Mouse (Mus musculus): ENCODE measurements around the gene Gm38394. TPM values are rescaled to one million over a fixed set of nuclear protein-coding genes. Genes with fewer than 3 reads are reported as not detected.
A peak's percentile ranks its signal among the peaks of the same experiment; 100 is the strongest.

Gm38394 gene
- polyA plus RNA-seq, 1 experiment from 2014 or later: 4.5 TPM

DNA sequence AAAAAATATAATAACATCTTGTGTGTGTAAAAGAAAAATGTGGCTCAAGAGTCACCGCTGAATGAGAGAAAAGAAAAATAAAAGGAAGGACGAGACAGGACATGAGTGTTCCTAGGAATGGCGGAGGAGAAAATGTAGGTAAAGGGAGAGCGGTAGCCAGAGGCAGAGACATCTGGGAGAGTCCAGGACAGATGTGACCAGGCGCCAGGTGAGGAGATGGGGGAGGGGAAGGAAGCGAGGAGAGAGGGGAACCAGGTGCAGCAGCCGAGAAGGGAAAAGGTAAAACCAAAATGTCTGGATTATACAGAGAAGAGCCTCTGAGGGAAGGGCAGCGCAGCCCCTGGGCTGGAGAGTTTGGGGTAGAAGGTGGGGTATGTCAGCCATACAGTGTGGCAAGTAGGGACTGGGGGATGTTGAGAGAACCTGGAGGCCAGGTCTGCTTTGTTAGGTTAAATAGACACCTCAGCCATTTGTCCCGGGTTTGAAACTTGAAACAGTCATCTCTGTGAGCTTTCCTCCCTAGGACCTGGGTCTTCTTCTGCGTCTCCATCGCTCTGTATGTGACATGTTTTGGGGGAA is 32.5 kb upstream of the Gm38394 start:
- no peak overlapping the region for H3K4me2 ChIP-seq
- H3K4me1 ChIP-seq (replicated peaks; ENCODE audit: control insufficient read depth, insufficient read depth, low read length): peaks cover 17% of the 10 kb centered on the region
- ATAC-seq (replicated peaks; ENCODE audit: low FRiP score) (no peak), DNase-seq (ENCODE audit: low spot score) (no peak)
- no peaks in the 10 kb centered on the region for H3K36me3 ChIP-seq (ENCODE audit: control insufficient read depth, insufficient read depth, low read length)
- H3K4me3 ChIP-seq (ENCODE audit: low read depth, low read length): no peak overlapping the region
- H3K9me3 ChIP-seq (ENCODE audit: control insufficient read depth, low read length): no peaks in the 10 kb centered on the region
- H3K27ac ChIP-seq (ENCODE audit: low read depth, low read length): no peak overlapping the region
- WGBS: 62% methylated on average over 11 of the region's 11 CpGs
- H3K9ac ChIP-seq (ENCODE audit: low read depth, low read length): no peak overlapping the region
- H3K27me3 ChIP-seq (replicated peaks; ENCODE audit: control insufficient read depth, insufficient read depth, low read length): no peaks in the 10 kb centered on the region

DNA sequence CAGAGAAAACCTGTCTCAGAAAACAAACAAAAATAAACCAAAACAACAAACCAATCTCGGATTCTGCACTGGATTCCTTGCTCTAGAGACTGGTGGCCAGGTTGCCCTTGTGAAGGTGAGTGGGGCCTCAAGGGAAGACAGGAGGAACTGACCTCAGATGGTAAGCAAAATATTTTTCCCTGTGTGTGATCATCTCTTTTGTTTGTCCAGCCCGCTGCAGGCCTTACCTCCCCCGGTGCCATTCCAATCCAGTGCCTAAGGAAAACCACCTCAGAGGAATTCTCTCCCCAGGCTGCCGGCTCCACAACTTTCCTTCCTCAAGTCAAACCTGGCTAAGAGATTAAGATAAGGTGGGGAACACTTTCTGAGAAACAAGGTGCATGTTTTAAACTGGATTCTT is 31.1 kb upstream of the Gm38394 start:
- Histone ChIP-seq H3K4me3 (ENCODE audit: low read depth, low read length) (no peak overlapping the region), H3K27me3 (replicated peaks; ENCODE audit: control insufficient read depth, insufficient read depth, low read length) (no peaks in the 10 kb centered on the region), H3K27ac (ENCODE audit: low read depth, low read length) (no peak overlapping the region), H3K9ac (ENCODE audit: low read depth, low read length) (no peak overlapping the region), H3K36me3 (ENCODE audit: control insufficient read depth, insufficient read depth, low read length) (no peaks in the 10 kb centered on the region), H3K9me3 (ENCODE audit: control insufficient read depth, low read length) (no peaks in the 10 kb centered on the region), H3K4me1 (replicated peaks; ENCODE audit: control insufficient read depth, insufficient read depth, low read length) (peaks cover 17% of the 10 kb centered on the region), H3K4me2 (no peak overlapping the region)
- 54% methylated on average over 4 of the region's 4 CpGs for WGBS
- ATAC-seq (replicated peaks; ENCODE audit: low FRiP score): no peak
- DNase-seq (ENCODE audit: low spot score): no peak

DNA sequence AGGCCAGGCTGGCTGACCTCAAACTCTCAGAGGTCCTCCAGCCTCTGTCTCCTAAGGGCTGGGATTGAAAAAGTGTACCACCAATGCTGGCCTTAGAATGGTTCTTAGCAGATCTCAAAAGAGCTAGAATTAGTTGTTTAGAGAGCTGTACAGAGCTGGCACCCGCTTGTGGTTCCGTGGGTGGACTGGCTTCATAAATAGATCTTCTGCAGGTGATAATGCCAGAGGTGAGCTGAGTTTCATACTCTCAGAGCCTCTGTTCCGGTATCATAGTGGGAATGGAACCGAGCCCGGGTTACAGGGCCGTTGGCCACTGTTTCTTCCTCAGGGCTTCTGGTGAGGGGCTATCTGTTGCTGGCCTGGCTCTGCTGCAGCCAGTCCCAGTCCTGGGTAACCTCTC is 29.9 kb upstream of the Gm38394 start:
- WGBS: 85% methylated on average over 6 of the region's 6 CpGs
- H3K27me3 ChIP-seq (replicated peaks; ENCODE audit: control insufficient read depth, insufficient read depth, low read length): no peaks in the 10 kb centered on the region
- H3K36me3 ChIP-seq (ENCODE audit: control insufficient read depth, insufficient read depth, low read length): no peaks in the 10 kb centered on the region
- peaks cover 14% of the 10 kb centered on the region for H3K4me1 ChIP-seq (replicated peaks; ENCODE audit: control insufficient read depth, insufficient read depth, low read length)
- DNase-seq (ENCODE audit: low spot score) (no peak), ATAC-seq (replicated peaks; ENCODE audit: low FRiP score) (no peak)
- H3K4me2 ChIP-seq: no peak overlapping the region
- H3K4me3 ChIP-seq (ENCODE audit: low read depth, low read length): no peak overlapping the region
- H3K27ac ChIP-seq (ENCODE audit: low read depth, low read length): no peak overlapping the region
- no peak overlapping the region for H3K9ac ChIP-seq (ENCODE audit: low read depth, low read length)
- no peaks in the 10 kb centered on the region for H3K9me3 ChIP-seq (ENCODE audit: control insufficient read depth, low read length)

DNA sequence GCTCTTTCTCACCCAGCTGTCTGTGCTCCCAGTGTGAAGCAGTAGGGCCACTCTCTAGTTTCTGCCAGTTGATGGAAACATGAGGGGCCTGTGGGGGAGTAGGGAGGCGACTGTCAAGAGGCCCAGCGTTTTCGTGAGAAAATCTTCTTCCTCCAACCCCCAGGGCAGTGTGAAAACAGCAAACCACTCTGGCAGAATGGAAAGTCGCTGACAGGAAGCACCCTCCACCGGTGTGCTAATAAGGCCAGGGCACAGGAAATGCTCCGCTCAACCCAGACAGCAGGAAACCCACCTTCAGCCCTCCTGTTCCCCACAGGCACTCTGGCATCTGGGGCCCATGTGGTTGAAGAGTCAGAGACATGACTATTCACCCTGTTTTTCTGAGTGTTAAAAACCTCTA is 28.8 kb upstream of the Gm38394 start, which contains the start of gene Lax1:
TSS of gene Lax1 (minus strand) at position 212 of the 400 bp plus-strand sequence.
- WGBS: 16% methylated on average over 6 of the region's 6 CpGs
- Histone ChIP-seq H3K4me3 (ENCODE audit: low read depth, low read length) (no peak within 1 kb of the TSS), H3K4me1 (replicated peaks; ENCODE audit: control insufficient read depth, insufficient read depth, low read length) (peaks cover 8% of the 10 kb centered on the region), H3K9ac (ENCODE audit: low read depth, low read length) (no peak within 1 kb of the TSS), H3K27me3 (replicated peaks; ENCODE audit: control insufficient read depth, insufficient read depth, low read length) (no peaks in the 10 kb centered on the region), H3K9me3 (ENCODE audit: control insufficient read depth, low read length) (no peaks in the 10 kb centered on the region), H3K4me2 (no peak within 1 kb of the TSS), H3K36me3 (ENCODE audit: control insufficient read depth, insufficient read depth, low read length) (no peaks in the 10 kb centered on the region), H3K27ac (ENCODE audit: low read depth, low read length) (no peak within 1 kb of the TSS)
- DNase-seq (ENCODE audit: low spot score): no peak
- ATAC-seq (replicated peaks; ENCODE audit: low FRiP score): no peak

DNA sequence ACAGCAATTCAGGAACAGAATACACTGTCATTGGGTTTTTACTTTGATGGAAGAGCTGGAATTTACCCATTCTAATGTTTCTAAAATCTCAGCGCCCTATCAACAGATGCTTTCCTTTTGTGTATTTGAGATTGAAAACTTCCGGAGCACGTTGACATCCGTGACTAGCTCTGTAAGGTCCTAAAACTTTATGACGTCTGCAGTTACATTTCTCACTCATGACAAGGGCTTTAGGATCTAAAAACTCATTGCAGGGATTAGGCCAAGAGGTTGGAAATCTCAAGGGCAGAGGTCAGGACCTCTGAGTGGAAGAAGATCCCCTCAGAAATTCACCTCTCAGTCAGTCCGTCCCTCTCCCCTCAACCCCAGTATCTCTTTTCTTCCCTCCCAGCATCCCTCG is 27.2 kb upstream of the Gm38394 start:
- DNase-seq (ENCODE audit: low spot score) (no peak), ATAC-seq (replicated peaks; ENCODE audit: low FRiP score) (no peak)
- Histone ChIP-seq H3K4me2 (no peak overlapping the region), H3K27ac (ENCODE audit: low read depth, low read length) (no peak overlapping the region), H3K4me1 (replicated peaks; ENCODE audit: control insufficient read depth, insufficient read depth, low read length) (peaks cover 2% of the 10 kb centered on the region; the same call in 1 of the 2 replicates), H3K9me3 (ENCODE audit: control insufficient read depth, low read length) (no peaks in the 10 kb centered on the region), H3K27me3 (replicated peaks; ENCODE audit: control insufficient read depth, insufficient read depth, low read length) (no peaks in the 10 kb centered on the region), H3K9ac (ENCODE audit: low read depth, low read length) (no peak overlapping the region), H3K36me3 (ENCODE audit: control insufficient read depth, insufficient read depth, low read length) (no peaks in the 10 kb centered on the region), H3K4me3 (ENCODE audit: low read depth, low read length) (no peak overlapping the region)
- 70% methylated on average over 7 of the region's 7 CpGs for WGBS

DNA sequence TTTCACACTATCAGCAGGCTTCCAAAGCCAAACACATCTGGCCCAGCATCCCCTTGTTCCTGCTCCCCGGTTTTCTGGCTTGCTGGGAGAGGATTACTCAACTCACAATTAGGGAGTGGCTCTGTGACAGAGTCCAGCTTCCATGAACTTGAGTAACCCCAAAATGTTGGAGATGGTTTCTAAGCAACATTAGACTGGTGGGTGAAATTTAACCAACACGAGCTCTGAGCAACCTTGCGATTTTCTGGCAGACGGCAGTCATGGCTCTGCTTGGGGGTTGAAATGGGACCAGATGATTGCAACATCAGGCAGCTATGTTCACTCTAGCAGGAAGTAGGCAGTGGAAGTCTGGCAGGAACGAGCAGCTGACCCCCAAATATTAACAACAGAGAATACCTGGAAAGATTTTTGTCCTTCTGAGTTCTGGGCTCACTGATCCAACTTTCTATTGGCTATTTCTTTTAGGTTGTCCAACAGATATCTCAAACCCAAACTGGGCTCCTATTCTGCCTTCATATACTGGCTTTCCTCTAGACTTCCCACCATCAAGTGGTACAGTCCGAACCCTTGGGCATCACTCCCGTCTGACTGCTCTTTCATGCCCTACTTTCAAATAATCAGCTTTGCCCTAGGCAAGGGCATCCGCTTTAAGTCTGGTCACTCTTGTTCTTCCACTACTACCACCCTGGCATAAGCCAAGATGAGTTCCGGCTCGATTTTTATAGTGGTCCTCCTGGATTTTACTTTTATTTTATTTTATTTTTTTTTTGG is 24.8 kb upstream of the Gm38394 start:
- H3K27me3 ChIP-seq (replicated peaks; ENCODE audit: control insufficient read depth, insufficient read depth, low read length): no peaks in the 10 kb centered on the region
- H3K4me2 ChIP-seq: no peak overlapping the region
- peaks cover 2% of the 10 kb centered on the region; the same call in 1 of the 2 replicates for H3K4me1 ChIP-seq (replicated peaks; ENCODE audit: control insufficient read depth, insufficient read depth, low read length)
- no peaks in the 10 kb centered on the region for H3K9me3 ChIP-seq (ENCODE audit: control insufficient read depth, low read length)
- WGBS: 73% methylated on average over 10 of the region's 10 CpGs
- DNase-seq (ENCODE audit: low spot score): no peak
- H3K36me3 ChIP-seq (ENCODE audit: control insufficient read depth, insufficient read depth, low read length): no peaks in the 10 kb centered on the region
- no peak overlapping the region for H3K9ac ChIP-seq (ENCODE audit: low read depth, low read length)
- H3K4me3 ChIP-seq (ENCODE audit: low read depth, low read length): no peak overlapping the region
- H3K27ac ChIP-seq (ENCODE audit: low read depth, low read length): 0 out of 2 replicates have a peak overlapping the region, but pooled peaks have one; percentile 43
- peak; percentile 72 for ATAC-seq (replicated peaks; ENCODE audit: low FRiP score)

DNA sequence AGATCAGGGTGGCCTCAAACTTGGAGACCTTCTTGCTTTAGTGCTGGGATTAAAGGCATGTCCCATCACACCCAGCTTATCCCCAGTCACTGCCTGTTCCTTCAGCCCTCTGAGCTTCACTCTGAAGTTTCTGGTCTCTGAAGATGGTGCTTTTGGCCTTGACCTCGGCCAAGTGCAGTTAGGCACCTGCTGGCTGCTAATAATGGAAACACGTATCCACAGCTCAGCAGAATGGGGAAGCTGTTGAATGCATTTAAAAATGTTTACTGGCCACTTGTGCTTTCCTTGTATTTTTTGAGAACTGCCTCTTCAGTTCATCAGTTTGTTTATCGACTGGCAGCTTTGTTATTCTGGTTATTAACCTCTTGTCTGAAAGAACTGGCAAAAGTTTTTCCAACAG is 10.7 kb upstream of the Gm38394 start:
- Histone ChIP-seq H3K9ac (ENCODE audit: low read depth, low read length) (no peak overlapping the region), H3K27ac (ENCODE audit: low read depth, low read length) (no peak overlapping the region), H3K27me3 (replicated peaks; ENCODE audit: control insufficient read depth, insufficient read depth, low read length) (no peaks in the 10 kb centered on the region), H3K4me3 (ENCODE audit: low read depth, low read length) (no peak overlapping the region), H3K4me1 (replicated peaks; ENCODE audit: control insufficient read depth, insufficient read depth, low read length) (no peaks in the 10 kb centered on the region), H3K4me2 (no peak overlapping the region), H3K9me3 (ENCODE audit: control insufficient read depth, low read length) (no peaks in the 10 kb centered on the region), H3K36me3 (ENCODE audit: control insufficient read depth, insufficient read depth, low read length) (no peaks in the 10 kb centered on the region)
- ATAC-seq (replicated peaks; ENCODE audit: low FRiP score) (no peak), DNase-seq (ENCODE audit: low spot score) (no peak)
- WGBS: 59% methylated on average over 3 of the region's 3 CpGs

DNA sequence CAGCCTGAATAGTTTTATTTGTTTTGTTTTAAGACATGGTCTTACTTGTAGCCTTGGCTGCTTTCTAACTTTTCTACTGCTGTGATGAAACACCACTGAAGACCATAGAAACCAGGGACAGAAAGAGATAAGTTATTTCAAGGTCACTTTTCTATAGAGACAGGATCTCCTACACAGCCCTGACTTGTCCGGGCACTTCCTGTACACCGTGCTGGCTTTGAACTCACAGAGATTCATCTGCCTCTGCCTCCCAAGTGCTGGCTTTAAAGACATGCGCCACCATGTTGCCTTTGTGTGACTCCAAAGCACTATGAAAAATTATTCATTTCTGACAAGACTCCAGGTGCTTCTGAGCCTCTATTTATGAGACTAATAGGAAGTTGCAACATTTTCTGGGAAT is 10.1 kb upstream of the Gm38394 start:
- H3K4me1 ChIP-seq (replicated peaks; ENCODE audit: control insufficient read depth, insufficient read depth, low read length): no peaks in the 10 kb centered on the region
- no peaks in the 10 kb centered on the region for H3K9me3 ChIP-seq (ENCODE audit: control insufficient read depth, low read length)
- ATAC-seq (replicated peaks; ENCODE audit: low FRiP score) (no peak), DNase-seq (ENCODE audit: low spot score) (no peak)
- H3K27ac ChIP-seq (ENCODE audit: low read depth, low read length): no peak overlapping the region
- H3K4me2 ChIP-seq: no peak overlapping the region
- no peaks in the 10 kb centered on the region for H3K27me3 ChIP-seq (replicated peaks; ENCODE audit: control insufficient read depth, insufficient read depth, low read length)
- H3K36me3 ChIP-seq (ENCODE audit: control insufficient read depth, insufficient read depth, low read length): no peaks in the 10 kb centered on the region
- no peak overlapping the region for H3K9ac ChIP-seq (ENCODE audit: low read depth, low read length)
- no peak overlapping the region for H3K4me3 ChIP-seq (ENCODE audit: low read depth, low read length)
- 70% methylated on average over 3 of the region's 3 CpGs for WGBS

DNA sequence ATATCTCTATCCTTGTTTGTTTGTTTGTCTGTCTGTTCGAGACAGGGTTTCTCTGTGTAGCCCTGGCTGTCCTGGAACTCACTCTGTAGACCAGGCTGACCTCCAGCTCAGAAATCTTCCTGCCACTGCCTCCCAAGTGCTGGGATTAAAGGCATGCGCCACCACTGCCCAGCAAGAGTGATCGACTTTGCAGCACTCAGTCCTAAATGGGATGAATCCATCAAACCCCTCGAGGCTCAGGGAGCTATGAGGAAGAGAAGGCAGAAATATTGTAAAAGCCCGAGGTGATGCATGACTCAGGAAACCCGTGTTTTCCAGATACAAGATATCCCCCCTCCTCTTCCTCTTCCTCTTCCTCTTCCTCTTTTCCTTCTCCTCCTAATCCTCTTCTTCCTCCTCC is 9.7 kb upstream of the Gm38394 start:
- H3K4me2 ChIP-seq: no peak overlapping the region
- no peak for ATAC-seq (replicated peaks; ENCODE audit: low FRiP score)
- no peaks in the 10 kb centered on the region for H3K27me3 ChIP-seq (replicated peaks; ENCODE audit: control insufficient read depth, insufficient read depth, low read length)
- H3K36me3 ChIP-seq (ENCODE audit: control insufficient read depth, insufficient read depth, low read length): no peaks in the 10 kb centered on the region
- H3K9me3 ChIP-seq (ENCODE audit: control insufficient read depth, low read length): no peaks in the 10 kb centered on the region
- WGBS: 56% methylated on average over 6 of the region's 6 CpGs
- H3K4me3 ChIP-seq (ENCODE audit: low read depth, low read length): no peak overlapping the region
- H3K27ac ChIP-seq (ENCODE audit: low read depth, low read length): no peak overlapping the region
- H3K9ac ChIP-seq (ENCODE audit: low read depth, low read length): no peak overlapping the region
- no peak for DNase-seq (ENCODE audit: low spot score)
- no peaks in the 10 kb centered on the region for H3K4me1 ChIP-seq (replicated peaks; ENCODE audit: control insufficient read depth, insufficient read depth, low read length)

All from liver, embryonic 11.5 days (tissue).